Mouse (Mus musculus) erythroblast, embryonic 14.5 days (primary cell): ENCODE data around the gene Rtp1.

Experiments used
- GATA1 ChIP-seq: IDR thresholded peaks from 2 replicates; pipeline ENCODE4 v1.6.1; 2012; ENCODE audit warnings: low read length, inconsistent platforms, mixed read lengths
- TAL1 ChIP-seq: IDR thresholded peaks from 3 replicates; pipeline ENCODE4 v1.6.1; 2012; ENCODE audit warnings: low read length, inconsistent platforms, mixed read lengths

GRCm38 (mm10) chr16:23458906-23459588, 30.1 kb downstream of the Rtp1 start:
- TF ChIP-seq TAL1, result no peak
- TF ChIP-seq GATA1, result no peak
